Mouse (Mus musculus): ENCODE data around the gene Zfp871.
"Not testable (repeated sequence)": the region's sequence is repeated elsewhere in the genome, so short reads cannot be mapped to it uniquely, and the experiment has no call there.

Gene Zfp871

DNA sequence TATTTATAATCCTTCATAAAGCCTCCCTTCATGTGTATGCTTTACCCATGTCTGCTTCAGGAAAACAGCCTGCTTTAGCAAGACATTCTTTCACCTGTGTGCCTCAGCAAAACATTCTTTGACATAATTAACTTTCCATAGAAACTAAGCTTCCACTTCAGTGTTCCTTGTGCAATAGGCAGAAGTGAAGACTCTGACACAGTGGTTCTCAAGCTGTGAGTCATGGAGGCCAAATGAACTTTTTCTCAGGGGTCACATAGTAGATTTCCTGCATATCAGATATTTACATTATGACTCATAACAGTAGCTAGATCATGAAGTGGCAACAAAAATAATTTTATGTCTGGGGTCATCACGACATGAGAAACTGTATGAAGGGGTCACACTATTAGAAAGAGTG lies 49.7 kb downstream of the Zfp871 start:
- in situ Hi-C loops (cut with MboI, MseI), result no loop called here

DNA sequence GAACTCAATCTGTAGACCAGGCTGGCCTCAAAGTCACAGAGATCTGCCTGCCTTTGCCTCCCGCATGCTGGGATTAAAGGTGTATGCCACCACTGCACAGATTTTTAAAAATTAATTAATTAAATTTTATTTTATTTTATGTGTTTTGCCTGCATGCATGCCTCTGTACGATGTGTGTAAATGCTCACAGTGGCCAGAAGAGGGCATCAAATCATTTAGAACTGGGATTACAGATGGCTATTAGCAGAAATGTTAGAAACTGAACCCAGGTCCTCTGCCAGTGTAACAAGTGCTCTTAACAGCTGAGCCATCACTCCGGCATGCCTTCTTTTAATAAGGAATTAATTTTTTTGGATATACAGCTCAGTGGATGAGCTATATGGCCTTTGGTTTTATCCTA lies 59.1 kb downstream of the Zfp871 start:
- in situ Hi-C loops (cut with MboI, MseI), result no loop called here

DNA sequence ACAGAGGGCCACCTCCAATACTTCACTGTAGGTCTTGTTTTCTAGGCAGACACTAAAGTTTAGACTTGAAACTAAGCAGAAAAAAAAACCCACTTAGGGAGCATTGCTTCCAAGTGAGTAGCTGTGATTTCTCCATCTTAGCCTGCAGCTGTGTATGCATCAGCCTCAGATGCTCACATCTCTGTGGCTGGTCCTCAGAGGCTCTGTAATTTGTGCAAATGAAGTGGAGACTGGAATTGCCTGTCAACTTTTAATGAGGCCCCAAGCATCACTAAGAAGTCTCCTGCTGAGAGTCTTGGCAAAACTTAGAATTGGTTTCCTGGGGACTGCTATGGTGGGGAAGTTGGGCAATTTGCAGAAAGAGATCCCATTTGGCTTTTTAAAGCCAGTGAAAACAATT lies 61.7 kb downstream of the Zfp871 start:
- in situ Hi-C loops (cut with MboI, MseI), result not testable (repeated sequence)

DNA sequence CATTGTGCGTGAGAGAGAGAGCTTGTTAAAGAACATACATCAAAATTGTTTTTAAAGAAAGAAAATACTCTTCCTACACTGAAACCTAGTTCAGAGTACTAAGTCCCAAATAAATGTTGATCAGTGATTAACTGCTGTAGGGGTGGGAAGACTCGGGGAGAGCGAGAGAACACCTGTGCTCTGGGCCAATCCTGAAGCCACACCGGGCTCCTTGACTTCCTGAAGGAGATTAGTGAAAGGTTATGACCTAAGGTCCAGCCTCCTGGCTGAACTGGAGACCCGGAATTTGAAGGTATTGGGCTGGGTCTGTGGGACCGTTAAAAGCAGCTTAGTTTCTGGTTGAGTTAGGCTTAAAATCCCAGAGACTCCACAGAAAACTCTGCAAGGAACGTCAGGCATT lies 65.3 kb downstream of the Zfp871 start:
- in situ Hi-C loops (cut with MboI, MseI), result no loop called here

DNA sequence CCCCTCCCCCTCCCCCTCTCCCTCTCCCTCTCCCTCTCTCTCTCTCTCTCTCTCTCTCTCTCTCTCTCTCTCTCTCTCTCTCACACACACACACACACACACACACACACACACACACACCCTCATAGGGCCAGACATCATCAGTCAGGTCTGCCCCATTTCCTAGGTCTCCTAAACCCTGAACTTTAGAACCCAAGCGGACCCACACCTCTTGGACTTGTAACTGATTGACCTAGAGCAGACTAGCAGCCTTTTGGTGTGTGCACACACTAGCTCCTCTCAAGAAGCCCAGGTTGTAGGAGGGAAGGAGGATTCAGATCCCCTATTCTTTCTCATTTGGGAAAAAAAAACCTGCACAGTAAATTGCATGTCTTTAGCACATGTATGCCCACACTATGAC lies 65.9 kb downstream of the Zfp871 start:
- in situ Hi-C loops (cut with MboI, MseI), result not testable (repeated sequence)

All from T-helper 1 cell (primary cell).